Mouse (Mus musculus) CH12.LX (cell line): ENCODE measurements around the gene Myrfl. TPM values are rescaled to one million over a fixed set of nuclear protein-coding genes. Genes with fewer than 3 reads are reported as not detected.

Source experiments
- DNase-seq: peaks from one replicate; pipeline ENCODE4 v3.0.0-alpha.2; 2013; ENCODE audit errors: extremely low read depth
- H3K27ac ChIP-seq: 2 replicates; pipeline ENCODE4 v1.5.1; 2012; ENCODE audit warnings: low read depth, mild to moderate bottlenecking, control low read depth, moderate library complexity; ENCODE audit not compliant: insufficient read depth
- H3K27me3 ChIP-seq: replicated peaks from 2 replicates; pipeline ENCODE3; 2012; ENCODE audit warnings: inconsistent platforms
- H3K36me3 ChIP-seq, 2 experiments: replicated peaks in 1 of 2; 2 replicates each; pipeline versions ENCODE3 to v1.6.1; 2012; ENCODE audit warnings: inconsistent platforms in 1 of 2, low read length in 1 of 2, mild to moderate bottlenecking in 1 of 2, mixed read lengths in 1 of 2, moderate library complexity in 1 of 2; ENCODE audit not compliant: control insufficient read depth in 1 of 2, insufficient read depth in 1 of 2
- H3K4me1 ChIP-seq, 2 experiments: 2 replicates each; pipeline ENCODE4 v1.6.1; 2012; ENCODE audit warnings: inconsistent platforms in 1 of 2, moderate library complexity in 1 of 2; ENCODE audit not compliant: insufficient read depth in 2 of 2, control insufficient read depth in 1 of 2
- H3K4me2 ChIP-seq: 2 replicates; pipeline ENCODE4 v1.6.1; 2012; ENCODE audit warnings: low read depth, mild to moderate bottlenecking, control low read depth; ENCODE audit not compliant: poor library complexity, insufficient read depth, severe bottlenecking
- H3K4me3 ChIP-seq, 3 experiments: fragments of 150-350 bp in 1 of 3; sonication (generic) in 1 of 3; replicated peaks in 1 of 3; 2 replicates each; pipeline versions ENCODE3 to v1.5.1; 2011 to 2012; ENCODE audit warnings: low read depth in 2 of 3, low read length in 2 of 3, mild to moderate bottlenecking in 2 of 3, moderate library complexity in 2 of 3, control low read depth in 1 of 3, improper control_type of control experiment in 1 of 3, inconsistent platforms in 1 of 3, mixed read lengths in 1 of 3; ENCODE audit not compliant: poor library complexity in 1 of 3
- H3K79me2 ChIP-seq: replicated peaks from 2 replicates; pipeline ENCODE4 v1.6.1; 2012; ENCODE audit warnings: mild to moderate bottlenecking, moderate library complexity; ENCODE audit not compliant: control insufficient read depth, poor library complexity, insufficient read depth, severe bottlenecking; ENCODE audit errors: extremely low read depth
- H3K9ac ChIP-seq: 2 replicates; pipeline ENCODE4 v1.6.1; 2012; ENCODE audit warnings: low read depth, mild to moderate bottlenecking, control low read depth, moderate library complexity; ENCODE audit not compliant: insufficient read depth
- H3K9me3 ChIP-seq: replicated peaks from 2 replicates; pipeline ENCODE3; 2012; ENCODE audit warnings: low read length, inconsistent platforms, mixed read lengths
- BHLHE40 ChIP-seq: IDR thresholded peaks from 2 replicates; pipeline ENCODE4 v1.6.1; 2011; ENCODE audit warnings: mild to moderate bottlenecking, low read depth, low read length, improper control_type of control experiment
- CHD1 ChIP-seq: IDR thresholded peaks from 2 replicates; pipeline ENCODE4 v1.6.1; 2012; ENCODE audit warnings: low read depth, low read length, improper control_type of control experiment, inconsistent platforms
- CHD2 ChIP-seq: IDR thresholded peaks from 2 replicates; pipeline ENCODE4 v1.6.1; 2011; ENCODE audit warnings: low read length, improper control_type of control experiment
- CTCF ChIP-seq, 2 experiments: IDR thresholded peaks in 1 of 2; conservative IDR thresholded peaks in 1 of 2; 2 replicates each; pipeline ENCODE4 v1.5.1; 2011 to 2012; ENCODE audit warnings: low read depth in 2 of 2, low read length in 2 of 2, improper control_type of control experiment in 1 of 2, inconsistent platforms in 1 of 2, mild to moderate bottlenecking in 1 of 2, moderate library complexity in 1 of 2
- ELF1 ChIP-seq: IDR thresholded peaks from 2 replicates; pipeline ENCODE4 v1.6.1; 2014; ENCODE audit warnings: low read depth, mild to moderate bottlenecking, inconsistent platforms, low read length, improper control_type of control experiment
- ETS1 ChIP-seq: conservative IDR thresholded peaks from 2 replicates; pipeline ENCODE4 v1.6.1; 2012; ENCODE audit warnings: low read depth, mild to moderate bottlenecking, inconsistent platforms, low read length, improper control_type of control experiment, moderate library complexity
- IRF4 ChIP-seq: IDR thresholded peaks from 2 replicates; pipeline ENCODE4 v1.6.1; 2014; ENCODE audit warnings: low read depth, mild to moderate bottlenecking, inconsistent platforms, low read length, improper control_type of control experiment
- JUN ChIP-seq: IDR thresholded peaks from 2 replicates; pipeline ENCODE4 v1.6.1; 2011; ENCODE audit warnings: low read depth, mild to moderate bottlenecking, low read length, improper control_type of control experiment, moderate library complexity; ENCODE audit not compliant: insufficient read depth
- JUND ChIP-seq: conservative IDR thresholded peaks from 2 replicates; pipeline ENCODE4 v1.6.1; 2011; ENCODE audit warnings: low read depth, low read length, improper control_type of control experiment
- KAT2A ChIP-seq: IDR thresholded peaks from 2 replicates; pipeline ENCODE4 v1.6.1; 2012; ENCODE audit warnings: low read length, improper control_type of control experiment, inconsistent platforms; ENCODE audit not compliant: insufficient replicate concordance
- MAX ChIP-seq: IDR thresholded peaks from 2 replicates; pipeline ENCODE4 v1.6.1; 2011; ENCODE audit warnings: low read length, improper control_type of control experiment
- MXI1 ChIP-seq: IDR thresholded peaks from 2 replicates; pipeline ENCODE4 v1.6.1; 2011; ENCODE audit warnings: mild to moderate bottlenecking, low read depth, low read length, improper control_type of control experiment
- NELFE ChIP-seq: IDR thresholded peaks from 2 replicates; pipeline ENCODE4 v1.6.1; 2011; ENCODE audit warnings: low read depth, low read length, improper control_type of control experiment
- POLR2AphosphoS2 ChIP-seq: IDR thresholded peaks from 2 replicates; pipeline ENCODE4 v1.6.1; 2011; ENCODE audit warnings: low read depth, low read length, improper control_type of control experiment
- RAD21 ChIP-seq: IDR thresholded peaks from 2 replicates; pipeline ENCODE4 v1.6.1; 2011; ENCODE audit warnings: low read depth, mild to moderate bottlenecking, low read length, improper control_type of control experiment, moderate library complexity
- RCOR1 ChIP-seq: conservative IDR thresholded peaks from 2 replicates; pipeline ENCODE4 v1.6.1; 2012; ENCODE audit warnings: low read depth, mild to moderate bottlenecking, inconsistent platforms, low read length, improper control_type of control experiment
- SMC3 ChIP-seq: IDR thresholded peaks from 2 replicates; pipeline ENCODE4 v1.6.1; 2011; ENCODE audit warnings: low read depth, low read length, improper control_type of control experiment
- TCF12 ChIP-seq: IDR thresholded peaks from 2 replicates; pipeline ENCODE4 v1.6.1; 2014; ENCODE audit warnings: low read depth, mild to moderate bottlenecking, inconsistent platforms, low read length, improper control_type of control experiment
- USF1 ChIP-seq: IDR thresholded peaks from 2 replicates; pipeline ENCODE4 v1.6.1; 2014; ENCODE audit warnings: low read depth, mild to moderate bottlenecking, inconsistent platforms, low read length, improper control_type of control experiment
- USF2 ChIP-seq: conservative IDR thresholded peaks from 2 replicates; pipeline ENCODE4 v1.6.1; 2011; ENCODE audit warnings: low read depth, low read length, improper control_type of control experiment
- ZKSCAN1 ChIP-seq: IDR thresholded peaks from 2 replicates; pipeline ENCODE4 v1.6.1; 2012; ENCODE audit warnings: low read depth, inconsistent platforms, low read length, improper control_type of control experiment, borderline replicate concordance
- ZMIZ1 ChIP-seq: IDR thresholded peaks from 2 replicates; pipeline ENCODE4 v1.6.1; 2012; ENCODE audit warnings: low read depth, mild to moderate bottlenecking, inconsistent platforms, low read length, improper control_type of control experiment
- ZNF384 ChIP-seq: IDR thresholded peaks from 2 replicates; pipeline ENCODE4 v1.6.1; 2012; ENCODE audit warnings: low read depth, low read length, improper control_type of control experiment, inconsistent platforms
- dilution Hi-C: fragments of 300-500 bp; cut with MboI; formaldehyde crosslinking; loops from 2 replicates; pipeline ENCODE4 v1.14.3; 2020; ENCODE audit warnings: low sequenced_read_pairs; ENCODE audit not compliant: extremely low pct_unique_long_range_greater_than_20kb, extremely low pct_ligation_motif_present
- in situ Hi-C: fragments of 300-500 bp; cut with MboI; formaldehyde crosslinking; loops from 3 replicates; pipeline ENCODE4 v1.14.3; 2019; ENCODE audit warnings: low sequenced_read_pairs, low pct_ligation_motif_present, low pct_unique_long_range_greater_than_20kb, mixed read lengths
- polyA plus RNA-seq: library from polyadenylated mRNA; unstranded; fragments of >175 nt; gene quantifications from 2 replicates; pipeline ENCODE4 v1.2.1, GENCODE M21; 2012; ENCODE audit warnings: low read depth; ENCODE audit not compliant: insufficient read length
- total RNA-seq, 2 experiments: library from RNA; depleted of rRNA; stranded (reverse); fragments of 300-350 nt in 1 of 2; fragments of >200 nt in 1 of 2; gene quantifications; 2 replicates each; pipeline ENCODE4 v1.2.3; 2012 to 2014

Myrfl gene
- total and polyA plus RNA-seq, 3 experiments, result not detected

- Histone ChIP-seq H3K9me3 (no peaks in the 10 kb centered on the region), H3K9ac (no peak overlapping the region), H3K79me2 (no peaks in the 10 kb centered on the region), H3K4me1 (0 out of 4 replicates have a peak, but pooled peaks cover 0 to 4% of the 10 kb centered on the region in 2 experiments), H3K4me3 (no peak overlapping the region), H3K27me3 (no peaks in the 10 kb centered on the region), H3K27ac (no peak overlapping the region), H3K36me3 (peaks cover 0 to 66% of the 10 kb centered on the region in 2 experiments), H3K4me2 (no peak overlapping the region)
- TF ChIP-seq ZNF384, result no peak
- TF ChIP-seq TCF12, result no peak
- no peak for TF ChIP-seq ZMIZ1
- TF ChIP-seq MXI1, result no peak
- TF ChIP-seq CTCF (conservative IDR thresholded peaks at IDR 0.05 in 1 of 2, IDR thresholded peaks at IDR 0.05 in 1 of 2; ENCODE audit: low read depth in 2 of 2, low read length in 2 of 2), result no peak
- no peak for TF ChIP-seq JUN
- no peak for TF ChIP-seq RAD21
- TF ChIP-seq USF2, result no peak
- no peak for TF ChIP-seq CHD1
- no peak for DNase-seq
- in situ Hi-C loops (no loop called here), dilution Hi-C loops (no loop called here)
Observed at GRCm38 (mm10) chr10:116914586-116914985, 17.9 kb upstream of the Myrfl start.

GRCm38 (mm10) chr10:116913647-116914273, 17.0 kb upstream of the Myrfl start:
- TF ChIP-seq ETS1, result no peak
- TF ChIP-seq CHD2, result no peak
- no peak for TF ChIP-seq CTCF (conservative IDR thresholded peaks at IDR 0.05 in 1 of 2, IDR thresholded peaks at IDR 0.05 in 1 of 2; ENCODE audit: low read depth in 2 of 2, low read length in 2 of 2)
- no peak for TF ChIP-seq NELFE
- TF ChIP-seq RAD21, result no peak
- TF ChIP-seq ELF1, result no peak
- TF ChIP-seq ZKSCAN1, result no peak
- TF ChIP-seq SMC3, result no peak
- TF ChIP-seq POLR2AphosphoS2, result no peak
- TF ChIP-seq JUND, result no peak
- no peak for TF ChIP-seq USF1
- no peak for TF ChIP-seq KAT2A
- TF ChIP-seq MAX, result no peak
- no peak for TF ChIP-seq IRF4
- TF ChIP-seq BHLHE40, result no peak
- TF ChIP-seq RCOR1, result no peak
- TF ChIP-seq ZMIZ1, result no peak
- Histone ChIP-seq H3K36me3 (peaks cover 3 to 68% of the 10 kb centered on the region in 2 experiments), H3K4me3 (no peak overlapping the region), H3K27ac (no peak overlapping the region), H3K4me2 (no peak overlapping the region), H3K9me3 (no peaks in the 10 kb centered on the region), H3K79me2 (no peaks in the 10 kb centered on the region), H3K27me3 (no peaks in the 10 kb centered on the region), H3K9ac (no peak overlapping the region), H3K4me1 (0 out of 4 replicates have a peak, but pooled peaks cover 2 to 4% of the 10 kb centered on the region in 2 experiments)
- DNase-seq, result no peak
- dilution Hi-C loops (no loop called here), in situ Hi-C loops (no loop called here)
